8 mouse cellular contexts compared by ENCODE assay signal in genomic region chr19:42613116-42613515, GRCm38 (mm10). TPM values are rescaled to one million over a fixed set of nuclear protein-coding genes. Genes with fewer than 3 reads are reported as not detected.
A peak's percentile ranks its signal among the peaks of the same experiment; 100 is the strongest.
DNase-seq lines count a peak whose midpoint lies in the region; ATAC-seq and TF ChIP-seq lines count a peak whose summit lies in the region.

No protein-coding gene starts in this region.

- WGBS in neural tube, embryonic 15.5 days: 25% methylated on average over 7 of the region's 7 CpGs

- no peak for DNase-seq in layer of hippocampus, adult 2 months (ENCODE audit: low spot score in 2 of 2)
- DNase-seq in layer of hippocampus, adult 18-20 months (ENCODE audit: low spot score in 2 of 2): no peak
- peak; percentile 20 for DNase-seq in heart, adult 8-10 months (ENCODE audit: low spot score)
- peak; percentile 48 for DNase-seq in kidney, postnatal 10 days
- no peak for DNase-seq in left cerebral cortex, postnatal 10 days (ENCODE audit: extremely low spot score in 1 of 2, low spot score in 2 of 2)

- H3K27me3 ChIP-seq in neural tube, embryonic 15.5 days (replicated peaks): peaks cover 31% of the 10 kb centered on the region

- H3K4me1 ChIP-seq in neural tube, embryonic 15.5 days: peaks cover 9% of the 10 kb centered on the region

- peak overlapping the region; percentile 57 for H3K4me2 ChIP-seq in neural tube, embryonic 15.5 days

- no peak overlapping the region for H3K9ac ChIP-seq in neural tube, embryonic 15.5 days (replicated peaks)

- peak overlapping the region; percentile 44 for H3K4me3 ChIP-seq in layer of hippocampus, adult 2 months
- peak overlapping the region; percentile 32 for H3K4me3 ChIP-seq in neural tube, embryonic 15.5 days (replicated peaks)

- no peak for ATAC-seq in neural tube, embryonic 15.5 days (ENCODE audit: low FRiP score)
- ATAC-seq in erythroblast, adult 5-6 weeks (replicated peaks; ENCODE audit: low FRiP score, poor library complexity, severe bottlenecking): no peak
- ATAC-seq in megakaryocyte-erythroid progenitor cell, adult 5-6 weeks (replicated peaks; ENCODE audit: low FRiP score, low TSS enrichment, poor library complexity, severe bottlenecking): no peak

- no peak overlapping the region for H3K27ac ChIP-seq in layer of hippocampus, adult 2 months
- H3K27ac ChIP-seq in neural tube, embryonic 15.5 days (replicated peaks): no peak overlapping the region

- H3K9me3 ChIP-seq in neural tube, embryonic 15.5 days (replicated peaks): no peaks in the 10 kb centered on the region

- no peaks in the 10 kb centered on the region for H3K36me3 ChIP-seq in neural tube, embryonic 15.5 days

- intact Hi-C loops in left cerebral cortex, postnatal 10 days (cut with DNase I): no loop called here

- no peak for TF ChIP-seq CTCF in layer of hippocampus, adult 2 months (conservative IDR thresholded peaks at IDR 0.05)

RNA-seq across cellular contexts. Expression of gene Loxl4, which starts 0.5 kb away (rescaled TPM):
- total RNA-seq in layer of hippocampus, adult 2 months (2021): under 1 TPM; 0.26 to 0.32 TPM
- under 1 TPM; 0.13 to 0.17 TPM for total RNA-seq in layer of hippocampus, adult 18-20 months (2021)
- total RNA-seq in heart, adult 8-10 months (2022): 1 to 10 TPM in 1 of 4 experiments, under 1 TPM in 3; 0.60 to 1.1 (median 0.81) TPM
- polyA plus RNA-seq in neural tube, embryonic 15.5 days (2015; fragmentation: Nextera tagmentation; extraction: Ambion mirVana): 0.41 and 0.59 TPM in 2 replicates
- not detected in 2 replicates for total RNA-seq in erythroblast, adult 5-6 weeks (2015; ENCODE audit: low replicate concordance)
- total RNA-seq in erythroblast, adult 5-6 weeks (2017; ENCODE audit: low replicate concordance): not detected in 2 replicates
- not detected in 2 replicates for total RNA-seq in megakaryocyte-erythroid progenitor cell, adult 5-6 weeks (2014; fragmentation: Nextera tagmentation)
- not detected in 2 replicates for total RNA-seq in megakaryocyte-erythroid progenitor cell, adult 5-6 weeks (2017)
- total RNA-seq in left cerebral cortex, postnatal 10 days (2021): under 1 TPM; 0.47 to 0.51 TPM

Comparison
In these comparisons a context has a peak if more than half of its experiments do, and no peak if none do; other contexts are left out.
1. DNase-seq: peak in heart, adult 8-10 months (single experiment) and kidney, postnatal 10 days (single experiment); none in layer of hippocampus, adult 2 months (0 of 2), layer of hippocampus, adult 18-20 months (0 of 2) and left cerebral cortex, postnatal 10 days (0 of 2).